Comparison of ENCODE assay signal across 8 mouse cellular contexts in the genomic region with DNA sequence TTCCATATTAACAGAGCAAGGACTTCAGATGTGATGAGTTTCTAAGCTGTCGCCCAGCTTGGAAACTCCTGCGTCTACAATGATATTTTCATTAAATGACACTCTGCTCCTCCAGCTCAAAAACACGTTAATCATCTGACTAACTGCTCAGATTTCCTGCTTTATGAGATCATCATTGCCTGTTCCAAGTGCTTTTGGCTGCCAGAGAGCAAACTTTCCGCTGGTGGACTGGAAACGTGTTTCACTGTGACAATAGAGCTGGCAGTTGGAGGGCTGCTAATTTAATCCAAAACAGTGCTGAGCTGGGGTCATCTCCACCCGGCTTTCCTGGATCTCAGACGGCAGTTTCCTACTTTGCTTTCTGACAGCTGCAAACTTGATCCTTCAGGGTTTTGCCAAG. TPM values are rescaled to one million over a fixed set of nuclear protein-coding genes. Genes with fewer than 3 reads are reported as not detected.
DNase-seq lines count a peak whose midpoint lies in the region; ATAC-seq and TF ChIP-seq lines count a peak whose summit lies in the region.

No protein-coding gene starts in this region.

- H3K27me3 ChIP-seq in intestine, embryonic 16.5 days (replicated peaks; ENCODE audit: control insufficient read depth, insufficient read depth, low read length) = no peaks in the 10 kb centered on the region
- H3K27me3 ChIP-seq in liver, postnatal 0 days (ENCODE audit: insufficient read depth, low read length) = no peaks in the 10 kb centered on the region
- no peaks in the 10 kb centered on the region for H3K27me3 ChIP-seq in stomach, embryonic 15.5 days (replicated peaks)

- H3K4me3 ChIP-seq in intestine, embryonic 16.5 days (ENCODE audit: low read length) = no peak overlapping the region
- no peak overlapping the region for H3K4me3 ChIP-seq in liver, postnatal 0 days (ENCODE audit: low read depth, low read length)
- no peak overlapping the region for H3K4me3 ChIP-seq in stomach, embryonic 15.5 days (replicated peaks)

- H3K9me3 ChIP-seq in intestine, embryonic 16.5 days (ENCODE audit: control insufficient read depth, low read length) = no peaks in the 10 kb centered on the region
- no peaks in the 10 kb centered on the region for H3K9me3 ChIP-seq in liver, postnatal 0 days (ENCODE audit: low read length)
- H3K9me3 ChIP-seq in stomach, embryonic 15.5 days = no peaks in the 10 kb centered on the region

- H3K36me3 ChIP-seq in intestine, embryonic 16.5 days (ENCODE audit: control insufficient read depth, insufficient read depth, low read length) = no peaks in the 10 kb centered on the region
- H3K36me3 ChIP-seq in liver, postnatal 0 days (replicated peaks; ENCODE audit: insufficient read depth, low read length) = no peaks in the 10 kb centered on the region
- no peaks in the 10 kb centered on the region for H3K36me3 ChIP-seq in stomach, embryonic 15.5 days

- TF ChIP-seq CTCF in liver, postnatal 0 days (IDR thresholded peaks at IDR 0.05; ENCODE audit: low read depth) = no peak

- peak; percentile 91 for DNase-seq in 3T3-L1 (ENCODE audit: low read depth, low spot score)
- DNase-seq in MN1 (ENCODE audit: low spot score) = peak; percentile 59
- DNase-seq in gastrocnemius, adult 8-10 months (ENCODE audit: low spot score in 2 of 2) = peak; percentile 76
- DNase-seq in liver, postnatal 0 days = no peak
- DNase-seq in cerebellum, adult 18-20 months = no peak
- no peak for DNase-seq in right cerebral cortex, postnatal 4 days

- peaks cover 5% of the 10 kb centered on the region for H3K4me1 ChIP-seq in intestine, embryonic 16.5 days (ENCODE audit: control insufficient read depth, insufficient read depth, low read length)
- H3K4me1 ChIP-seq in liver, postnatal 0 days (ENCODE audit: insufficient read depth) = peaks cover 20% of the 10 kb centered on the region; the same call in 1 of the 2 replicates
- 0 out of 2 replicates have a peak, but pooled peaks cover 4% of the 10 kb centered on the region for H3K4me1 ChIP-seq in stomach, embryonic 15.5 days

- ATAC-seq in intestine, embryonic 16.5 days = peak; percentile 34
- ATAC-seq in liver, postnatal 0 days = no peak
- ATAC-seq in stomach, embryonic 15.5 days (ENCODE audit: insufficient read depth, low FRiP score, low read depth) = no peak

- H3K9ac ChIP-seq in intestine, embryonic 16.5 days (ENCODE audit: low read depth, low read length) = no peak overlapping the region
- no peak overlapping the region for H3K9ac ChIP-seq in liver, postnatal 0 days (replicated peaks)
- H3K9ac ChIP-seq in stomach, embryonic 15.5 days = no peak overlapping the region

- WGBS in intestine, embryonic 16.5 days = 34% methylated on average over 7 of the region's 7 CpGs
- WGBS in liver, postnatal 0 days (ENCODE audit: insufficient replicate concordance) = 53% methylated on average over 7 of the region's 7 CpGs
- 23% methylated on average over 7 of the region's 7 CpGs for WGBS in stomach, embryonic 15.5 days

- TF ChIP-seq EP300 in liver, postnatal 0 days (IDR thresholded peaks at IDR 0.05; ENCODE audit: low read depth) = no peak

- H3K27ac ChIP-seq in intestine, embryonic 16.5 days (ENCODE audit: low read length) = 0 out of 2 replicates have a peak overlapping the region, but pooled peaks have one; percentile 20
- 0 out of 2 replicates have a peak overlapping the region, but pooled peaks have one; percentile 26 for H3K27ac ChIP-seq in liver, postnatal 0 days (ENCODE audit: low read depth)
- peak overlapping the region; percentile 71 for H3K27ac ChIP-seq in stomach, embryonic 15.5 days

- no peak overlapping the region for H3K4me2 ChIP-seq in intestine, embryonic 16.5 days (ENCODE audit: low read depth, low read length)
- H3K4me2 ChIP-seq in liver, postnatal 0 days (ENCODE audit: low read depth, low read length) = no peak overlapping the region
- H3K4me2 ChIP-seq in stomach, embryonic 15.5 days = no peak overlapping the region

RNA-seq across cellular contexts. Expression of a gene that starts 21.5 kb away (rescaled TPM):
- not detected for total RNA-seq in gastrocnemius, adult 8-10 months (2022)
- polyA plus RNA-seq in intestine, embryonic 16.5 days (2015; fragmentation: Nextera tagmentation; extraction: Ambion mirVana) = 0.16 TPM in 1 of 2 replicates, not detected in the other
- 0.31 TPM in 1 of 2 replicates, not detected in the other for polyA plus RNA-seq in liver, postnatal 0 days (2015; fragmentation: Nextera tagmentation; extraction: Ambion mirVana)
- 0.22 TPM in 1 of 2 replicates, not detected in the other for polyA plus RNA-seq in stomach, embryonic 15.5 days (2015; fragmentation: Nextera tagmentation; extraction: Ambion mirVana)

Comparison
In these comparisons a context has a peak if more than half of its experiments do, and no peak if none do; other contexts are left out.
1. DNase-seq: peak in 3T3-L1 (single experiment), MN1 (single experiment) and gastrocnemius, adult 8-10 months (2 of 2); none in liver, postnatal 0 days (single experiment), cerebellum, adult 18-20 months (0 of 2) and right cerebral cortex, postnatal 4 days (single experiment).
2. H3K27ac ChIP-seq: peak in every context shown above with its lines; median percentile 71 in stomach, embryonic 15.5 days; 26 in liver, postnatal 0 days; 20 in intestine, embryonic 16.5 days.